In genomic region chr10:69523202-69523601, GRCm38 (mm10) we compare ENCODE assay signal across 10 mouse cellular contexts.
DNase-seq lines count a peak whose midpoint lies in the region; ATAC-seq and TF ChIP-seq lines count a peak whose summit lies in the region.
"Had no signal": no experiment of that assay in that cellular context is flagged by ENCODE, and none has a peak within 500 bp of the region (broad histone marks: within the 10 kb centered on the region; RNA-seq: fewer than 3 reads in every experiment).

No protein-coding gene starts in this region.

- no peaks in the 10 kb centered on the region for H3K36me3 ChIP-seq in forebrain, embryonic 11.5 days (ENCODE audit: control insufficient read depth, insufficient read depth, low read length)
- no peaks in the 10 kb centered on the region for H3K36me3 ChIP-seq in forebrain, embryonic 14.5 days (ENCODE audit: control insufficient read depth, insufficient read depth, low read length)
- no peaks in the 10 kb centered on the region for H3K36me3 ChIP-seq in liver, adult 2 months (ENCODE audit: control insufficient read depth, insufficient read depth, low read length)
- H3K36me3 ChIP-seq in liver, embryonic 11.5 days (ENCODE audit: control insufficient read depth, insufficient read depth, low read length), result no peaks in the 10 kb centered on the region
- no peaks in the 10 kb centered on the region for H3K36me3 ChIP-seq in stomach, postnatal 0 days (ENCODE audit: control insufficient read depth, insufficient read depth, low read length)
- H3K36me3 ChIP-seq: kidney, embryonic 15.5 days had no signal

- H3K9ac ChIP-seq in forebrain, embryonic 11.5 days (ENCODE audit: low read length), result no peak overlapping the region
- no peak overlapping the region for H3K9ac ChIP-seq in forebrain, embryonic 14.5 days (ENCODE audit: low read length)
- H3K9ac ChIP-seq in liver, adult 2 months (ENCODE audit: low read depth, low read length), result no peak overlapping the region
- no peak overlapping the region for H3K9ac ChIP-seq in liver, embryonic 11.5 days (ENCODE audit: low read depth, low read length)
- H3K9ac ChIP-seq in stomach, postnatal 0 days (ENCODE audit: low read length), result no peak overlapping the region
- H3K9ac ChIP-seq: kidney, embryonic 15.5 days had no signal

- TF ChIP-seq CTCF in liver, adult 2 months (IDR thresholded peaks at IDR 0.05; ENCODE audit: low read depth, low read length), result peak; percentile 63
- TF ChIP-seq CTCF in stomach, postnatal 0 days (IDR thresholded peaks at IDR 0.05; ENCODE audit: low read depth), result peak; percentile 61

- no peak for TF ChIP-seq EP300 in stomach, postnatal 0 days (optimal IDR thresholded peaks at IDR 0.05)

- H3K4me3 ChIP-seq in forebrain, embryonic 11.5 days (ENCODE audit: low read depth, low read length), result no peak overlapping the region
- no peak overlapping the region for H3K4me3 ChIP-seq in forebrain, embryonic 14.5 days (ENCODE audit: low read depth, low read length)
- no peak overlapping the region for H3K4me3 ChIP-seq in liver, adult 2 months (ENCODE audit: insufficient read depth, low read depth, low read length)
- H3K4me3 ChIP-seq in liver, embryonic 11.5 days (ENCODE audit: low read depth, low read length), result no peak overlapping the region
- H3K4me3 ChIP-seq in stomach, postnatal 0 days (ENCODE audit: low read depth, low read length), result no peak overlapping the region
- H3K4me3 ChIP-seq: kidney, embryonic 15.5 days had no signal

- WGBS in forebrain, embryonic 11.5 days, result 79% methylated on average over 3 of the region's 3 CpGs
- 69% methylated on average over 3 of the region's 3 CpGs for WGBS in forebrain, embryonic 14.5 days
- 87% methylated on average over 3 of the region's 3 CpGs for WGBS in liver, adult 2 months
- WGBS in liver, embryonic 11.5 days, result 67% methylated on average over 3 of the region's 3 CpGs
- WGBS in stomach, postnatal 0 days, result 77% methylated on average over 3 of the region's 3 CpGs

- no peak overlapping the region for H3K4me2 ChIP-seq in forebrain, embryonic 11.5 days (ENCODE audit: low read depth, low read length, severe bottlenecking)
- H3K4me2 ChIP-seq in forebrain, embryonic 14.5 days (ENCODE audit: low read length), result no peak overlapping the region
- no peak overlapping the region for H3K4me2 ChIP-seq in liver, embryonic 11.5 days
- H3K4me2 ChIP-seq in stomach, postnatal 0 days (replicated peaks; ENCODE audit: low read depth), result no peak overlapping the region
- H3K4me2 ChIP-seq: kidney, embryonic 15.5 days had no signal

- TF ChIP-seq POLR2A in liver, adult 2 months (IDR thresholded peaks at IDR 0.05; ENCODE audit: extremely low read depth, insufficient read depth, low read length), result no peak

- ATAC-seq in forebrain, embryonic 11.5 days (replicated peaks; ENCODE audit: low FRiP score), result no peak
- no peak for ATAC-seq in forebrain, embryonic 14.5 days
- ATAC-seq in liver, embryonic 11.5 days (replicated peaks; ENCODE audit: low FRiP score), result no peak
- no peak for ATAC-seq in stomach, postnatal 0 days (ENCODE audit: low FRiP score, low TSS enrichment)

- H3K27ac ChIP-seq in forebrain, embryonic 11.5 days (ENCODE audit: low read depth, low read length), result no peak overlapping the region
- no peak overlapping the region for H3K27ac ChIP-seq in forebrain, embryonic 14.5 days (ENCODE audit: low read depth, low read length)
- H3K27ac ChIP-seq in liver, adult 2 months (replicated peaks; ENCODE audit: insufficient read depth, low read depth, low read length), result no peak overlapping the region
- H3K27ac ChIP-seq in liver, embryonic 11.5 days (ENCODE audit: low read depth, low read length), result no peak overlapping the region
- no peak overlapping the region for H3K27ac ChIP-seq in stomach, postnatal 0 days (replicated peaks)

- no peaks in the 10 kb centered on the region for H3K79me2 ChIP-seq in liver, adult 2 months (ENCODE audit: control insufficient read depth, insufficient read depth, low read length)

- peak; percentile 55 for DNase-seq in forebrain, embryonic 11.5 days (ENCODE audit: low spot score)
- no peak for DNase-seq in forebrain, embryonic 14.5 days (ENCODE audit: low spot score)
- DNase-seq in liver, adult 2 months (ENCODE audit: extremely low read depth, low read depth, low spot score), result no peak
- no peak for DNase-seq in liver, embryonic 11.5 days (ENCODE audit: low spot score)
- DNase-seq in adipocyte (ENCODE audit: low spot score), result peak; percentile 7
- DNase-seq in stomach, postnatal 0 days (ENCODE audit: low spot score), result no peak
- no peak for DNase-seq in layer of hippocampus, adult 8-10 months (ENCODE audit: low spot score in 2 of 2)
- no peak for DNase-seq in urinary bladder, adult 2 months (ENCODE audit: low spot score)
- DNase-seq: gastrocnemius, postnatal 36 days had no signal

- H3K9me3 ChIP-seq in forebrain, embryonic 11.5 days (ENCODE audit: control insufficient read depth, low read length), result no peaks in the 10 kb centered on the region
- no peaks in the 10 kb centered on the region for H3K9me3 ChIP-seq in forebrain, embryonic 14.5 days (replicated peaks; ENCODE audit: control insufficient read depth, low read length)
- no peaks in the 10 kb centered on the region for H3K9me3 ChIP-seq in liver, embryonic 11.5 days (ENCODE audit: control insufficient read depth, low read length)
- H3K9me3 ChIP-seq in stomach, postnatal 0 days (ENCODE audit: control insufficient read depth, low read length), result no peaks in the 10 kb centered on the region
- H3K9me3 ChIP-seq: kidney, embryonic 15.5 days had no signal

- no peaks in the 10 kb centered on the region for H3K27me3 ChIP-seq in forebrain, embryonic 11.5 days (ENCODE audit: control insufficient read depth, insufficient read depth, low read length)
- no peaks in the 10 kb centered on the region for H3K27me3 ChIP-seq in forebrain, embryonic 14.5 days (replicated peaks; ENCODE audit: control insufficient read depth, insufficient read depth, low read length)
- no peaks in the 10 kb centered on the region for H3K27me3 ChIP-seq in liver, adult 2 months (ENCODE audit: control insufficient read depth, insufficient read depth, low read length)
- H3K27me3 ChIP-seq in liver, embryonic 11.5 days (replicated peaks; ENCODE audit: control insufficient read depth, insufficient read depth, low read length), result no peaks in the 10 kb centered on the region
- H3K27me3 ChIP-seq in stomach, postnatal 0 days (ENCODE audit: control insufficient read depth, insufficient read depth, low read length), result no peaks in the 10 kb centered on the region
- H3K27me3 ChIP-seq: kidney, embryonic 15.5 days had no signal

- H3K4me1 ChIP-seq in forebrain, embryonic 11.5 days (replicated peaks; ENCODE audit: control insufficient read depth, insufficient read depth, low read length), result no peaks in the 10 kb centered on the region
- H3K4me1 ChIP-seq in forebrain, embryonic 14.5 days (ENCODE audit: control insufficient read depth, insufficient read depth, low read length), result no peaks in the 10 kb centered on the region
- H3K4me1 ChIP-seq in liver, adult 2 months (ENCODE audit: control insufficient read depth, insufficient read depth, low read length), result no peaks in the 10 kb centered on the region
- no peaks in the 10 kb centered on the region for H3K4me1 ChIP-seq in liver, embryonic 11.5 days (replicated peaks; ENCODE audit: control insufficient read depth, insufficient read depth, low read length)
- H3K4me1 ChIP-seq in stomach, postnatal 0 days (replicated peaks; ENCODE audit: control insufficient read depth, insufficient read depth), result no peaks in the 10 kb centered on the region

Comparison
In these comparisons a context has a peak if more than half of its experiments do, and no peak if none do; other contexts are left out.
1. DNase-seq: peak in forebrain, embryonic 11.5 days (single experiment) and adipocyte (single experiment); none in forebrain, embryonic 14.5 days (single experiment), liver, adult 2 months (single experiment), liver, embryonic 11.5 days (single experiment), stomach, postnatal 0 days (single experiment), layer of hippocampus, adult 8-10 months (0 of 2) and urinary bladder, adult 2 months (single experiment).